8 mouse cellular contexts compared by ENCODE assay signal in the genomic region with DNA sequence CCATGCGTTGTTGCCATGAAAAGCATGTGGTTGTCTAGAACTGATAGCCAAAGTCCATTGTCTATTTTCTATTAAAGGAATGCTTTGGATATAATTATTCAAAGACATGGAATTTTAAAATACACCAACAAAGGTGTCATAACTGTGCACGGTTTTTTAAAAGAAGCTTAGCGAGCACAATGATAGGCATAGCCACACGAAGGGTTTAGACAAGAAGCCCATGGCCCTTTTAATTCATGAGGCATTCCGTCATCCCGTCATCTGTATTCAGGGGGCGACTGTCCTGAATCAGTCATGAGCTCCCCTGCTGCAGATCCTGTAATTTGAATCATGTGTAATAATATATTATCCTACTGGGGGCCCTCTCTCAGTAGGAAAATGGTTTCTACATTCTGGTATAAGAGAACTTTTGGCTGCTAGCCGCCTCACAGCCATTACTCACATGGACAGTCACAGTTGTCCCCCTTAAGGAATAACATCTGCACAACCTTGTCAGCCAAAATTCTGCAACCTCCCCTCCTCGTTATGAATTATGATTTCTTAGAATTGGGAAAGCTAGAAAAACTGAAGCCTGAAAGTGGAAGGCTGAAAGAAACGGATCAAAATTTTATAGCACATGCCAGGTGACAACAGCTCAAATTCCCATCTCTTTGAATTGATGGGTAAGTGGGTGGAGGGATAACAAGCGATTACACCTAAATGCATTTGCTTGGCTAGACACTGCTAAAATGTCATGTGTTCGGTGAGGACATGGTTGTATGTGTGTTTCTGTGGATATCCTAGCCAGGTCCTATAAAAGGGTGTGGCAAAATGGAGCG.
DNase-seq lines count a peak whose midpoint lies in the region; ATAC-seq and TF ChIP-seq lines count a peak whose summit lies in the region.

No protein-coding gene starts in this region.

- no peak overlapping the region for H3K4me3 ChIP-seq in hindbrain, embryonic 11.5 days (ENCODE audit: low read depth, low read length)
- peak overlapping the region; percentile 42 for H3K4me3 ChIP-seq in midbrain, embryonic 13.5 days (replicated peaks)

- TF ChIP-seq CTCF in brain, embryonic 14.5 days (IDR thresholded peaks at IDR 0.05; ENCODE audit: borderline replicate concordance, extremely low read depth, insufficient read depth, insufficient read length) = no peak

- H3K9me3 ChIP-seq in hindbrain, embryonic 11.5 days (ENCODE audit: control insufficient read depth, low read length) = no peaks in the 10 kb centered on the region
- no peaks in the 10 kb centered on the region for H3K9me3 ChIP-seq in midbrain, embryonic 13.5 days

- peak overlapping the region; percentile 17; the same call in 1 of the 2 replicates for H3K4me2 ChIP-seq in hindbrain, embryonic 11.5 days (replicated peaks; ENCODE audit: low read depth, low read length)
- H3K4me2 ChIP-seq in midbrain, embryonic 13.5 days (replicated peaks) = peak overlapping the region; percentile 64

- H3K27me3 ChIP-seq in hindbrain, embryonic 11.5 days (ENCODE audit: control insufficient read depth, insufficient read depth, low read length) = no peaks in the 10 kb centered on the region
- no peaks in the 10 kb centered on the region for H3K27me3 ChIP-seq in midbrain, embryonic 13.5 days

- peak; percentile 54 for DNase-seq in embryo, embryonic 11 days
- DNase-seq in embryo, embryonic 9.5 days (ENCODE audit: extremely low spot score) = no peak
- peak; percentile 97 for DNase-seq in brain, embryonic 14.5 days (ENCODE audit: low read depth)
- DNase-seq in hindbrain, embryonic 11.5 days (ENCODE audit: low spot score) = peak; percentile 41
- no peak for DNase-seq in adrenal gland, postnatal 14 days
- DNase-seq in ovary, adult 18-20 months (ENCODE audit: low spot score) = no peak
- DNase-seq in lung, postnatal 4 days = no peak

- H3K27ac ChIP-seq in hindbrain, embryonic 11.5 days (ENCODE audit: low read depth, low read length) = peak overlapping the region; percentile 82
- H3K27ac ChIP-seq in midbrain, embryonic 13.5 days = peak overlapping the region; percentile 98

- no peak overlapping the region for H3K9ac ChIP-seq in hindbrain, embryonic 11.5 days (ENCODE audit: low read depth, low read length)
- H3K9ac ChIP-seq in midbrain, embryonic 13.5 days (replicated peaks) = peak overlapping the region; percentile 76

- TF ChIP-seq POLR2A in brain, embryonic 14.5 days (IDR thresholded peaks at IDR 0.05; ENCODE audit: borderline replicate concordance, extremely low read depth, insufficient read depth, insufficient read length, poor library complexity, severe bottlenecking) = no peak

- peak; percentile 31; the same call in 1 of the 2 replicates for ATAC-seq in hindbrain, embryonic 11.5 days (ENCODE audit: low FRiP score)
- peak; percentile 31; the same call in 1 of the 2 replicates for ATAC-seq in midbrain, embryonic 13.5 days

- WGBS in hindbrain, embryonic 11.5 days = 54% methylated on average over 13 of the region's 13 CpGs
- WGBS in midbrain, embryonic 13.5 days = 24% methylated on average over 13 of the region's 13 CpGs

- H3K36me3 ChIP-seq in hindbrain, embryonic 11.5 days (ENCODE audit: control insufficient read depth, insufficient read depth, low read length) = no peaks in the 10 kb centered on the region
- H3K36me3 ChIP-seq in midbrain, embryonic 13.5 days = no peaks in the 10 kb centered on the region

- no peaks in the 10 kb centered on the region for H3K4me1 ChIP-seq in hindbrain, embryonic 11.5 days (replicated peaks; ENCODE audit: control insufficient read depth, insufficient read depth, low read length)
- H3K4me1 ChIP-seq in midbrain, embryonic 13.5 days (replicated peaks) = peaks cover 48% of the 10 kb centered on the region

Comparison
In these comparisons a context has a peak if more than half of its experiments do, and no peak if none do; other contexts are left out.
1. DNase-seq: peak in embryo, embryonic 11 days (single experiment), brain, embryonic 14.5 days (single experiment) and hindbrain, embryonic 11.5 days (single experiment); none in embryo, embryonic 9.5 days (single experiment), adrenal gland, postnatal 14 days (single experiment), ovary, adult 18-20 months (single experiment) and lung, postnatal 4 days (0 of 2).